Mouse (Mus musculus): Measurements from ENCODE around the gene Gtf2ird2.

- TF ChIP-seq TAL1 (IDR thresholded peaks at IDR 0.05; ENCODE audit: low read length) (no peak), GATA1 (IDR thresholded peaks at IDR 0.05; ENCODE audit: low read length) (no peak)
These were observed 50.4 kb downstream of the Gtf2ird2 start for GRCm38 (mm10) chr5:134234205-134234604.
